Mouse (Mus musculus) cerebellum, postnatal 14 days (tissue): ENCODE results near the gene Zfp956.
A peak's percentile ranks its signal among the peaks of the same experiment; 100 is the strongest.
"Not testable (repeated sequence)": the region's sequence is repeated elsewhere in the genome, so short reads cannot be mapped to it uniquely, and the experiment has no call there.

Experiments
- DNase-seq, 2 experiments: peaks; one replicate each; pipeline ENCODE4 v3.0.0; 2021; ENCODE audit warnings: mixed read lengths in 2 of 2

Zfp956 gene

DNA sequence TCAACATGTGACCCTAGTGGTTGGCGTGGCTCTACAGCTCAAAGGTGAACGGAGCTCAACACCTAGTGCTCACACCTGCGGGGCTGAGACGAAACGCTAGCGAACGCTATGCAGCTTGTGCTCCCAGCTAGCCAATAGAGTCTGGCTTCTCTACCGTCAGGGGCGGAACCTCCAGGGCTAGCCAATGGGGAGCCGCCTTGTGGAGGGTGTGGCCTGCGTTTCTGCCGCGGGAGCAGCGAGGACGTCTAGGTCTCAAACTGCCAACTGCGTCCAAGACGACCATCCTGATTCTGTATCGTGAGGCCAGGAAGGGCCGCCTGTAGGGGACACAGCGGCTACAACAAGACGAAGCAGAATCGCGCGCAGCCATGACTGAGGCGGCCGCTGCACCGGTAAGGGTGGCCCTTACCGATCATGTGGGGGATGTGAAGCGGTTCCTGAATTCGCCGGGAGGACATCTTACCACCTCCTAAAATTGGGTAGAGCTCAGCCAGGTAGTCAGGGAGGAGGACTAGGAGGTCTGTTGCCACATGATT is at the start of gene Zfp956:
Gene Zfp956, plus strand, starts transcription at position 200 of the 536 bp plus-strand sequence.
- peak; percentile 97 for DNase-seq

DNA sequence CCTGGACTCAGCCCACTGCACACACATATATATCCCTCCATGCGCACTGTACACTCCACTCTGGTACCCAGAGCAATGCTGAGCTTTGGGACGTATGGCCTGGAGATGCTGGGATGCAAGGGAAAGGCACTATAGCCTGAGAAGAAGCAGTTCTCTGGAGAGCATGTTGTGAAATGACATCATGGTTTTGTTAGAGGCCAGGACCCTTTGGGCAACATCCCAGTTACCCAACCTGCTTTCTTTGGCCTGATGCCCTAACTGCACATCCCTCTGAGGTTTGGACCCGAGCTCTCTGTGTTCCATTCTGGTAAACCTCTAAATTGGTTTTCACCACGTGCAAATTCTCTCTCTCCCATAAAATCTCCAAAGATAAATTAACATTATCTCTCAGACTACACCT is 49.6 kb upstream of the Zfp956 start:
- peak; percentile 72 to 80 for DNase-seq

DNA sequence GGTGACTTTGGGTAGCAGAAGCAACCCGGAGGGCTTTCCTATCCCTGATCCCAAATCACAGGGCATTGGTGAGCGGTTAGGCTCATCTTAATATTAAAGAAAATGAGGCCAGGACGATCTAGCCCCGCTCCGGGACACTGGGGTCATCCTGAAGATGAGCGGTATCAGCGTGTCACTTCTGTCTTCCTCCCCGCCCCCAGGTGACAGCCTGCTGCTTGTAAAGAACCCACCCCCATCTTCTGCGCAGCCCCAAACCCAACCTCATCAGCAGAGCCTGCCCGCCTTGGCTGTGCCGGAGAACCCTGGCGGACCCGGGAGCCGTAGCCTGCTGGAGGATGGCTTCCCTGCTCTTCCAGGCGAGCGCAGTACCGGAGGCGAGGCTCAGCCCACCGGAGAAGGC is 48.8 kb upstream of the Zfp956 start:
- DNase-seq = no peak

GRCm38 (mm10) chr6:47904917-47905695 is 48.1 kb upstream of the Zfp956 start:
- no peak for DNase-seq

DNA sequence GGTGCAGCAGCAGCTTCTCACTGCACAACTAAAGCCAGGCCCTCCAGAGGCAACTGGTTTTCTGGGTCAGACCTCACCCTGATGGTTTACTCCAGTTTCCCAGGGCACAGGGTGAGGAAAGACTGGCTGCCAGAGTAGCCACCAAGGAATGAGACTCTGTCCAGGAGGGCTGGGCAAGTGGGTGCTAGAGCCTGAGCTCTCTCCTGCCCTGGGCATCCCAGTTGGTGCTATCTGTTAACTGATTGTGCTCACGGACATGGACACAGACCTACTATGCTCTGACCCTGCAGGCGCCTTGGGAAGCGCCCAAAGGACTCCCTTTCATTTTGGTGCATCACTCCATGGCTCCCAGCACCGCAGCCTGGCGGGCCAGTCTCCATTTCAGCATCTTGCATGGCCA is 46.9 kb upstream of the Zfp956 start:
- DNase-seq = no peak

- no peak for DNase-seq
Observed at GRCm38 (mm10) chr6:47909007-47909406, 44.2 kb upstream of the Zfp956 start.

DNA sequence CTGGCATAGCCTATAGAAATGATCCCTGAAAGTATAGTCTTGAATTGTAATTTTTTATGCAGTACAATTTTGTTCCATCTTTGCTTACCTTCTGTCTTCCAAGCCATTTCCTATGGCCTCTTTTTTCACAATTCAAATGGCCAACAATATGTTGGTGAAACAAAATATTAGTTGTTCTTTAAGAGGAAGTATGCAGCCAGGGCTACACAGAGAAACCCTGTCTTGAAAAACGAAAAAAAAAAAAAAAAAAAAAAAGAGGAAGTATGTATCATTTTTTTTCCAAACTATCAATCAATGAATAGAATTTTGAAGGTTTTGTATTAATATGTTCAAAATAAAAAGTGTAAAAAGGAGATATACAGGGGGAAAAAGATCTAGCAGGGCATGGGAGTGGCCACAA is 41.5 kb upstream of the Zfp956 start:
- DNase-seq = no peak

GRCm38 (mm10) chr6:47912991-47913390 is 40.2 kb upstream of the Zfp956 start:
- no peak for DNase-seq

GRCm38 (mm10) chr6:47917051-47917450 is 36.1 kb upstream of the Zfp956 start:
- no peak for DNase-seq

DNA sequence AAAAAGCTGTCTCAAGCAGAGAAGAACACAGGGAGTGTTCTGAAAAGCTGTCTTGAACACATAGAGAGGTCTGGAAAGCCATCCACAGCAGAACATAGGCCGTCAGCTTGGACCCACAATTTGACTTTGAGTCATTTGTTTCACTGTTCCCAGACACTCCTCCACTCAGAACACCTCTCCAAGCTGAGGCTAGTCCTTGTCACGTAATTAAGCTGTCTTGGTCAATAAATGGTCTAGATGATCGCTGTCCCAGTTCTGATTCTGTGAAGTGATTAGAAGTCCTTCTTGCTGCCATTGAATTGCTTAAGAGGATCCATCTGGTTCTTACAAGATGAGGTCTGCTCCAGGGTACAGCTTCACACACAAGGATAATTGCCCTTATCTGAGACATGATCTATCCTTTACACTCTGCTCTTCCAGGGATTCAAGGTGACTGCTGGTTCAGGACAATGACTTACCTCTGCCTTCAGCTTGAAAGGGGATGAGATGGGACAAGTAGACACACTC is 34.4 kb upstream of the Zfp956 start:
- no peak for DNase-seq

- no peak for DNase-seq
Observed at GRCm38 (mm10) chr6:47919646-47920446, 33.3 kb upstream of the Zfp956 start.

DNA sequence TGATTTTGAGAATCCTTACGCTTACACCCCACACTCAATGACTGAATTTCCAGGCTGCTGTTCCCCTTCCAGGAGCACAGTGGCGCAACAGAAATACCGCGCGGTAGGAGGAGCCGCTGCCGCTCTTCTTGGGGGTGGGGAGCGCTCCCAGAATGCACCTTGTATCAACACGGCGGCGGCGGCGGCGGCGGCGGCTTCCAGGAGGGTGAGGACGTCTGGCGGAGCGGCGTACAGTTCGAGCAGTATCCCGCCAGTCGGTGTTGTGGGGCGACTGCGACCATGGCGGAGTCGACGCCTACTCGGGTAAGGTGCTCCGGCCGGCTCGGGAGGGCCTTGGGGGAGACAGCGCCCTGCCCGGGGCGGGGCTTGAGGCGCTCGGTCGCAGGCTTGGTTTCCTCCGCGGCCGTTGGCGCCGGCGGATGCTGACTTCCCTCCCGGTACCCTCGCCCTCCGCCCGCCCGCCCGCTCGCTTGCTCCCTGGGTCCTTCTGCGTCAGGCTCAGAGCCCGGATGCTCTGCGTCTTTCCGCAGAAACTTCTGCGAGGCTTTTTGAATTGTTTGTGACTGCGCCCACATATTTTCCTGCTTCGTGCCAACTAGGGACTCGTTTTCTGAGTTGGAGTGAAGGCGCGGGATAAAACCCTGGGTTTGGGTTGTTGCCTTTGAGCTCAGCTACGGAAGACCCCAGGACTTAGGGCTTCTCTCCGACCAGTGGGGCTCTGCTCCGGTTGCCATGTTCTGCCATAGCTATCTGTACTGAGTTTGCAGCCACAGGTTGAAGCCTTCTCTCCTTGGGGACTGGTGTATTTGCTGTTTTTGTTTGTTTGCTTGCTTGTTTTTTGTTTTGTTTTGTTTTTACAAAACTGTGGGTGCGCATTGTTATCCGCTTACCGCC is 32.5 kb upstream of the Zfp956 start, which contains the start of gene Zfp212:
Gene Zfp212, plus strand, starts transcription at position 30 of the 894 bp plus-strand sequence.
- DNase-seq = peak; percentile 89

GRCm38 (mm10) chr6:47942461-47942860 is 10.7 kb upstream of the Zfp956 start:
- DNase-seq = no peak

- peak; percentile 62 to 66 for DNase-seq
Observed at GRCm38 (mm10) chr6:47943021-47943691, 10.0 kb upstream of the Zfp956 start.

DNA sequence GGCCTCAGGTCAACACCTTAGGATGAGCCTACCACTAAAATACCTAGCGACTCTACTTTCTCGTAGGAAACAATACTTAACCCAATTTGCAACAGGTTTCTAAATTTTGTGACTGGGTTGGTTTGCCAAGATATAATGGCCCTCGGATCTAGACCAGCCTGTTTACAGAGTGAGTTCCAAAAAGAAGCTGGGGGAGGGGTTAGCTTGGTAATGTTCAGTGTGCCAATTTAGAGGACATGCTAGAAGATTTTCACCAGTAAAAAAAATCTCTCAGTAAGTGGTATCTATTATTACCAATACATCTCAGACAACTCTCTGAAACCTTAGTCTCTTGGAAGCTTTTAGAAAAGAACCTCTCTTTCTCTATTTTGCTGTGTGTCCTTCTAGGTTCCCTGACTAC is 9.5 kb upstream of the Zfp956 start:
- no peak for DNase-seq

- DNase-seq = no peak
Observed at GRCm38 (mm10) chr6:47947388-47947787, 5.8 kb upstream of the Zfp956 start.

DNA sequence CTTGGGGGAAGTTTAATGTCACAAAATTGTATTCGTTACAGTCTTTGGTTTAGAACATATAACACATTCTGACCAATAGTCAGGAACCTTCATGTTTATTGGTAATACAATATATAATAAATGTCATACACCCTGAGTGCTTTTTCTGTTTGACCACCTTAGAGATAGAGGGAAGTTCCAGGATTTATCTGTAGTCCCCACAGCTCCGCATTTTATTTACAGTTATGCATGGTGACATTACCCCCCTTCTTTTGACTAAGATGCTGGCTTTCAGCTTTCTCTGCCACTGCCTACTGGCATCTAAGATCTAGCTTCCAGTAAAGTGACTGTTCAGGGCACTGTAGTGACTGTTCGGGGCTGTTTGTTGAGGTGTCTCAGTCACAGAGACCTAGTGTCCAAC is 1.2 kb downstream of the Zfp956 start:
- no peak for DNase-seq

DNA sequence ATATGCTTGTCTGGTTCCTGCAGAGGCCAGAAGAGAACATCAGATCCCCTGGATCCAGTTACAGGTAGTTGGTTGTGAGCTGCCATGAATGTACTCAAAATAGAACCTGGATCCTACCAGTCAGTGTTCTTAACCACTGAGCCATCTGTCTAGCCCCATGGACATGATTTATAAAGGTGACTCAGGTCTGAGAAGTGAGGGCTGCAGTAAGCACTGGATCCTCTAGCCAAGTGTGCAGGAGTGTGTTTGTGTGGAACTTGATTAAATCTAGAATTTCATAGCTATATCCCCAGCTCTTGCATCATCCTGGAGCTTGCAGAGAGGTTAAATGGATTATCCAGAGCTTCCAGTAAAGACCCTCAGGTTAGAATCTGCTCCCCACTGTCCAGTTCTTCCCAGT is 4.6 kb downstream of the Zfp956 start:
- no peak for DNase-seq

DNA sequence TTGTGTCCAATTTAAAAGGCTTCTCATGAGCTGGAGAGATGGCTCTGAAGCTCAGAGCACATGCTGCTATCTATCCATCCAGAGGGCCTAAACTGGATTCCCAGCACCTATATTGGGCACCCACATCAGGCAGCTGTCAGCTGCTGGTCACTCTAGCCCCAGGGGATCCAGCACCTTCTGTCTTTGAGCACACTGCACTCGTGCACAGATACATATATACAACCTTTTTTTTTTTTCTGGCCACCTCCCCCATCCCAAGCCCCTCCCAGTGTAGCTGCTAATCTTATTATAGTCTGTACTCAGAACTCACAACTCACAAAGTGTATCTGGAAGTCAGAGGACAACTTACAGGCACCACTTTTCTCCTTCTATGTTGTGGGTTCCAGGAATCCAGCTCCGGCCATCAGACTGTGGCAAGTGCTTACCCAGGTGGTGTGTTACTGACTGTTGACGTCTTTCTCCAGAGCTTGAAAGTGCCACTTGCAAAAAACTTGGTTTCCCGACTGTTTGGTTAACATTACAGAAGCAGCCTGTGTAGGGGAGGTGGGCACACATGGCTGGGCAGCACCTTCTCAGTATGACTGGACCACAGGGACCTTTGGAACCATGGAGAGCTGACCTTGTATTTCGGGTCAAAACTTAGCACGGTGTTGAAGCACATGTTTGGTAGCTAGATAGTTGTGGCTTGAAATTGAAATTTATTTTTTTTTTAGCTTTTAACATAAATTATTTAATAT is 7.7 kb downstream of the Zfp956 start:
- DNase-seq = no peak

DNA sequence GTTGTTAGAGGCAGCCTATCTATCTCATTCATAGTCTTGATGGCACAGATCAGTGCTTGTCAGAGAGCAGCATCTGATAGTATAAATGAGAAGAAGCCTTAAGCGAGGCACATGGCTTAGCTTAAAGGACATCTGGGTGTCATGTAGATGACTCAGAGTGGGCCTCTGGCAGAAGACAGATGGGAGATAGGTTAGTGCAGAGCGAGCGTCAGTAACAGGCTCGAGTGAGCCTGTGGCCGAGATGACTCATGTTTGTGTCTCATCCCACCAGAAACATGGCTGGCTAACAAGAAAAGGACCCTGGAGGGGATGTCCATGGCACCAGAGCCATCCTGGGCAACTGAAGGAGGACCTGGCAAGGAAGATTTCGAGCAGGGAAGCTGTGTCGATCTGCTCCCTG is 9.9 kb downstream of the Zfp956 start:
- no peak for DNase-seq

GRCm38 (mm10) chr6:47968166-47968565 is 15.0 kb downstream of the Zfp956 start:
- DNase-seq = not testable (repeated sequence)
